Mouse (Mus musculus) liver, embryonic 12.5 days (tissue): ENCODE results near the gene Gm45716. TPM values are rescaled to one million over a fixed set of nuclear protein-coding genes. Genes with fewer than 3 reads are reported as not detected.
"Not testable (repeated sequence)": the region's sequence is repeated elsewhere in the genome, so short reads cannot be mapped to it uniquely, and the experiment has no call there.

ENCODE experiments used
- ATAC-seq: fragments of 200-750 bp; cut with Nextera tagmentation; 2 replicates; pipeline ENCODE4 v1.8.0; 2017; ENCODE audit warnings: moderate number of reproducible peaks, mild to moderate bottlenecking, moderate library complexity
- H3K27ac ChIP-seq: fragments of 300-500 bp; sonication (generic); 2 replicates; pipeline ENCODE4 v1.5.1; 2016; ENCODE audit warnings: mild to moderate bottlenecking
- H3K27me3 ChIP-seq: fragments of 300-500 bp; sonication (generic); replicated peaks from 2 replicates; pipeline ENCODE4 v1.6.1; 2016; ENCODE audit warnings: mild to moderate bottlenecking, moderate library complexity
- H3K36me3 ChIP-seq: fragments of 300-500 bp; sonication (generic); 2 replicates; pipeline ENCODE4 v1.6.1; 2016; ENCODE audit warnings: mild to moderate bottlenecking, moderate library complexity
- H3K4me1 ChIP-seq: fragments of 300-500 bp; sonication (generic); 2 replicates; pipeline ENCODE4 v1.6.1; 2016
- H3K4me2 ChIP-seq: fragments of 300-500 bp; sonication (generic); 2 replicates; pipeline ENCODE4 v1.6.1; 2016; ENCODE audit warnings: mild to moderate bottlenecking, moderate library complexity
- H3K4me3 ChIP-seq: fragments of 300-500 bp; sonication (generic); 2 replicates; pipeline ENCODE4 v1.5.1; 2016; ENCODE audit warnings: mild to moderate bottlenecking, moderate library complexity
- H3K9ac ChIP-seq: fragments of 300-500 bp; sonication (generic); 2 replicates; pipeline ENCODE4 v1.6.1; 2016; ENCODE audit warnings: mild to moderate bottlenecking, moderate library complexity
- H3K9me3 ChIP-seq: fragments of 300-500 bp; sonication (generic); replicated peaks from 2 replicates; pipeline ENCODE4 v1.6.1; 2016; ENCODE audit warnings: mild to moderate bottlenecking, moderate library complexity
- WGBS: fragments of 180-500 bp; shearing (Covaris S2); methylation state at CpG from one replicate; pipeline ENCODE4 v1.1.7; 2016; ENCODE audit not compliant: insufficient replicate concordance; 5-methylcytosine and 5-hydroxymethylcytosine counted together
- polyA plus RNA-seq: library from polyadenylated mRNA; unstranded; fragments of >200 nt; fragmentation: Nextera tagmentation; extraction: Ambion mirVana; gene quantifications from 2 replicates; pipeline ENCODE4 v1.2.1, GENCODE M21; 2016

The Gm45716 gene
- polyA plus RNA-seq, 1 experiment from 2014 or later: 3.4 TPM

GRCm38 (mm10) chr11:90274187-90274586 lies 86.7 kb downstream of the Gm45716 start:
- H3K4me1 ChIP-seq: no peaks in the 10 kb centered on the region
- H3K9me3 ChIP-seq: no peaks in the 10 kb centered on the region
- 68% methylated on average over 1 of the region's 1 CpGs for WGBS
- no peak overlapping the region for H3K9ac ChIP-seq
- no peak for ATAC-seq
- no peak overlapping the region for H3K27ac ChIP-seq
- H3K36me3 ChIP-seq: peaks cover 23% of the 10 kb centered on the region
- no peak overlapping the region for H3K4me2 ChIP-seq
- H3K4me3 ChIP-seq: no peak overlapping the region
- no peaks in the 10 kb centered on the region for H3K27me3 ChIP-seq

- Histone ChIP-seq H3K9ac (no peak overlapping the region), H3K36me3 (peaks cover 20% of the 10 kb centered on the region), H3K4me3 (no peak overlapping the region), H3K27me3 (no peaks in the 10 kb centered on the region), H3K4me2 (no peak overlapping the region), H3K27ac (no peak overlapping the region), H3K9me3 (no peaks in the 10 kb centered on the region), H3K4me1 (no peaks in the 10 kb centered on the region)
- no peak for ATAC-seq
- WGBS: 73% methylated on average over 7 of the region's 7 CpGs
Observed at GRCm38 (mm10) chr11:90275663-90276062, 88.2 kb downstream of the Gm45716 start.

- ATAC-seq: no peak
- H3K27me3 ChIP-seq: no peaks in the 10 kb centered on the region
- WGBS: 71% methylated on average over 8 of the region's 8 CpGs
Observed at GRCm38 (mm10) chr11:90276150-90276549, 88.7 kb downstream of the Gm45716 start.

GRCm38 (mm10) chr11:90276561-90276960 lies 89.1 kb downstream of the Gm45716 start:
- WGBS: 81% methylated on average over 12 of the region's 12 CpGs
- no peaks in the 10 kb centered on the region for H3K4me1 ChIP-seq
- H3K9me3 ChIP-seq: no peaks in the 10 kb centered on the region
- no peak overlapping the region for H3K4me3 ChIP-seq
- H3K4me2 ChIP-seq: no peak overlapping the region
- no peak overlapping the region for H3K27ac ChIP-seq
- peaks cover 15% of the 10 kb centered on the region for H3K36me3 ChIP-seq
- no peak for ATAC-seq
- no peaks in the 10 kb centered on the region for H3K27me3 ChIP-seq
- H3K9ac ChIP-seq: no peak overlapping the region

More at GRCm38 (mm10) chr11:90276150-90276549, 88.7 kb downstream of the Gm45716 start:
- Histone ChIP-seq H3K27ac (no peak overlapping the region), H3K4me3 (no peak overlapping the region), H3K9ac (no peak overlapping the region), H3K9me3 (no peaks in the 10 kb centered on the region), H3K4me1 (no peaks in the 10 kb centered on the region), H3K36me3 (peaks cover 15% of the 10 kb centered on the region), H3K4me2 (no peak overlapping the region)

- Histone ChIP-seq H3K36me3 (peaks cover 8% of the 10 kb centered on the region; the same call in 1 of the 2 replicates), H3K9me3 (no peaks in the 10 kb centered on the region), H3K4me1 (no peaks in the 10 kb centered on the region), H3K4me2 (no peak overlapping the region), H3K27ac (no peak overlapping the region), H3K9ac (no peak overlapping the region), H3K27me3 (no peaks in the 10 kb centered on the region), H3K4me3 (no peak overlapping the region)
- 63% methylated on average over 5 of the region's 5 CpGs for WGBS
- no peak for ATAC-seq
Observed at GRCm38 (mm10) chr11:90280069-90280468, 92.6 kb downstream of the Gm45716 start.

- not testable (repeated sequence) for H3K4me2 ChIP-seq, H3K4me1 ChIP-seq, H3K4me3 ChIP-seq, H3K36me3 ChIP-seq, H3K27me3 ChIP-seq, H3K9ac ChIP-seq, H3K9me3 ChIP-seq, H3K27ac ChIP-seq, ATAC-seq
- 73% methylated on average over 2 of the region's 2 CpGs for WGBS
Observed at GRCm38 (mm10) chr11:90281943-90282342, 94.5 kb downstream of the Gm45716 start.

GRCm38 (mm10) chr11:90283159-90283558 lies 95.7 kb downstream of the Gm45716 start:
- H3K36me3 ChIP-seq: no peaks in the 10 kb centered on the region
- H3K9me3 ChIP-seq: no peaks in the 10 kb centered on the region
- H3K4me2 ChIP-seq: no peak overlapping the region
- H3K27me3 ChIP-seq: no peaks in the 10 kb centered on the region
- no peak for ATAC-seq
- no peak overlapping the region for H3K9ac ChIP-seq
- H3K4me1 ChIP-seq: no peaks in the 10 kb centered on the region
- H3K4me3 ChIP-seq: no peak overlapping the region
- WGBS: 3% methylated on average over 4 of the region's 4 CpGs
- no peak overlapping the region for H3K27ac ChIP-seq

GRCm38 (mm10) chr11:90283601-90284000 lies 96.1 kb downstream of the Gm45716 start:
- Histone ChIP-seq H3K9ac (no peak overlapping the region), H3K27ac (no peak overlapping the region), H3K4me2 (no peak overlapping the region), H3K27me3 (no peaks in the 10 kb centered on the region), H3K9me3 (no peaks in the 10 kb centered on the region), H3K4me3 (no peak overlapping the region), H3K4me1 (no peaks in the 10 kb centered on the region), H3K36me3 (no peaks in the 10 kb centered on the region)
- 67% methylated on average over 6 of the region's 6 CpGs for WGBS
- ATAC-seq: no peak

GRCm38 (mm10) chr11:90284079-90284478 lies 96.6 kb downstream of the Gm45716 start:
- no peaks in the 10 kb centered on the region for H3K36me3 ChIP-seq
- 34% methylated on average over 2 of the region's 2 CpGs for WGBS

GRCm38 (mm10) chr11:90284623-90285022 lies 97.1 kb downstream of the Gm45716 start:
- ATAC-seq: no peak
- 62% methylated on average over 4 of the region's 4 CpGs for WGBS
- no peak overlapping the region for H3K4me3 ChIP-seq

More at GRCm38 (mm10) chr11:90284079-90284478, 96.6 kb downstream of the Gm45716 start:
- no peaks in the 10 kb centered on the region for H3K27me3 ChIP-seq
- no peaks in the 10 kb centered on the region for H3K9me3 ChIP-seq
- ATAC-seq: no peak
- H3K4me2 ChIP-seq: no peak overlapping the region
- no peak overlapping the region for H3K27ac ChIP-seq
- H3K4me3 ChIP-seq: no peak overlapping the region
- no peaks in the 10 kb centered on the region for H3K4me1 ChIP-seq
- H3K9ac ChIP-seq: no peak overlapping the region

GRCm38 (mm10) chr11:90286550-90287154 lies 99.2 kb downstream of the Gm45716 start:
- 44% methylated on average over 6 of the region's 6 CpGs for WGBS
- ATAC-seq: no peak
- Histone ChIP-seq H3K4me3 (no peak overlapping the region), H3K9me3 (no peaks in the 10 kb centered on the region), H3K9ac (no peak overlapping the region), H3K27ac (no peak overlapping the region), H3K4me2 (no peak overlapping the region), H3K36me3 (no peaks in the 10 kb centered on the region), H3K4me1 (no peaks in the 10 kb centered on the region), H3K27me3 (no peaks in the 10 kb centered on the region)

More at GRCm38 (mm10) chr11:90284623-90285022, 97.1 kb downstream of the Gm45716 start:
- Histone ChIP-seq H3K9ac (no peak overlapping the region), H3K4me2 (no peak overlapping the region), H3K9me3 (no peaks in the 10 kb centered on the region), H3K27me3 (no peaks in the 10 kb centered on the region), H3K4me1 (no peaks in the 10 kb centered on the region), H3K36me3 (no peaks in the 10 kb centered on the region), H3K27ac (no peak overlapping the region)

- no peak for ATAC-seq
- no peaks in the 10 kb centered on the region for H3K27me3 ChIP-seq
- H3K9ac ChIP-seq: no peak overlapping the region
- no peak overlapping the region for H3K4me2 ChIP-seq
- no peak overlapping the region for H3K27ac ChIP-seq
- WGBS: 74% methylated on average over 4 of the region's 4 CpGs
- H3K4me3 ChIP-seq: no peak overlapping the region
- no peaks in the 10 kb centered on the region for H3K36me3 ChIP-seq
- no peaks in the 10 kb centered on the region for H3K4me1 ChIP-seq
- H3K9me3 ChIP-seq: no peaks in the 10 kb centered on the region
Observed at GRCm38 (mm10) chr11:90291156-90291555, 103.7 kb downstream of the Gm45716 start.

- Histone ChIP-seq H3K27me3 (no peaks in the 10 kb centered on the region), H3K9ac (no peak overlapping the region), H3K36me3 (no peaks in the 10 kb centered on the region), H3K9me3 (no peaks in the 10 kb centered on the region), H3K4me1 (no peaks in the 10 kb centered on the region), H3K4me3 (no peak overlapping the region), H3K4me2 (no peak overlapping the region), H3K27ac (no peak overlapping the region)
- no peak for ATAC-seq
Observed at GRCm38 (mm10) chr11:90292766-90293165, 105.3 kb downstream of the Gm45716 start.
